Mouse (Mus musculus): ENCODE measurements around the gene Gak.
"Not testable (repeated sequence)": the region's sequence is repeated elsewhere in the genome, so short reads cannot be mapped to it uniquely, and the experiment has no call there.

Gene Gak

DNA sequence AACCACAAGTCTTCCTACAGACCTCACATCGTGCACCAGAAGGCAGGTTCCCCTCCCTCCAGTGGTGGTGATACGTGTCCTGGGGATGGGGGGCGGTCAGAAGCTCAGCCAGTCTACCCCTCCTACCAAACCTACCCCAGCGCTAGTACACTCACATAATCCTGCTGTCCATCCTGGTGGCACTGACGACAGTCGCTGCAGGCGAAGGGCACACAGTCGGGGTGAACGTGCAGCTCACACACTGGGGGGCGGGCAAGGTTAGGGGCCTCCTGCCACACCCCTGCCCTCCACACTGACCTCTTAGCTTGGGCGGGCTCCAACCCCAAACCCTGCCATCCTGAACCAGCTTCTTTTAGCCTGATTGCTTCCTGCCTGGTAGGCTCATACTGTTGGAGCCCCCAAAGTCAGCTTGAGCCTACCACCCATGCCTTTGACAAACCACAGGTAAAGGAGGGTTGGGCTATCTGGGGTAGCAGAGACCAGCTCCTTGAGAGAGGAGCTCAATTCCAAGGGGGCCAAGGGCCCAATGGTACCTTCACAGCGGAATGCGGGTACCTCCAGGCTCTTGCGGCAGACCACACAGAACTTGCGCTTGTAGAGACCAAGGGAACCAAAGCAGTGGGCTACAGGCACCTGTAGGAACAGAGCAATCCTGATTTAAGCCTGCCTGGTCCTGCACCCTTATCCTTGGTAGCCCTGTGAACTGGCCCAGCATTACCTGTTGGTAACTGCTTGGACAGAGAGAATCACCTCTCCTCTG lies 26.5 kb upstream of the Gak start:
- DNase-seq (ENCODE audit: low read depth, low spot score): no peak

DNA sequence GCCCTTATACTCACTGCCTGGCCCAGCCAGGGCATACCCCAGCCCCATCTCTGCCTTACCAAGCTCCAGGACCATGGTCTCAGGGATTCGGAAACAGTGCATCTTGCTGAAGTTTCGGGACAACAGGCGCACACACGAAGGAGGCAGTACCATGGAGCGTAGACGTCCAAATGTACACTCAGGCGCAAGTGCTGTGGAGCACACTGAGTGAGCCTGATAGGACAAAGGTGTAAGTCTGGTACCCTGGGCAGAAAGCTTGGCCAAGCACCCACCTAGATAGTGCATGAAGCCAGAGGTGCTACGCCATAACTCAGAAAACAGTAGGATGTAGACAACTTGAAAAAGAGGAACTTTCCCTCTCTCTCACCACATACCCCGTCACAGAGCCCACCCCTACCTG lies 25.8 kb upstream of the Gak start:
- DNase-seq (ENCODE audit: low read depth, low spot score): no peak

DNA sequence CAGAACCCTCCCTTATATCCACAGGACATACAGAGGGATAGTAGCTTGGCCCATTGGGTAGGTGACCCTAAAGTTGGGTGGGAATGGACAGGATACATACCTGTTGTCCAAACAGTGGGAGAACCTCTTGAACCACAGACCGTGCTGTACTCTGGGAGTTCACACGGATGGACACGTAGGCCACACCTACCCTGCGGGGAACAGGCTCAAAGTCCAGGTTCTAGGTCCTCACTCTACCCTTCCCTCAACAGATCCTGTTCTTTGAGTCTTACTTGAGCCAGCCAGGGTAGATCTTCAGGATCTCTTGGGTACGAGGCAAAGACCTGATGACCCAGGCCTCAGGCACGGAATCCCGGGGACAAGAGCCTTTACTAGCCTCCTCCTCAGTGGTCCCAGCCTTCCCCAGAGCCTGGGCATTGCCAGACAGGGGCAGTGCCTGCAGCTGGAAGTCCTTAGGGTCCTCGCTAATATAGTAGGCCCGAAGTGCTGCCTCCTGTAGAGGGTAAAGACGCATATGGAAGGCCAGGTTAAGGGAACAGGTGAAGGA lies 25.0 kb upstream of the Gak start:
- no peak for DNase-seq (ENCODE audit: low read depth, low spot score)

DNA sequence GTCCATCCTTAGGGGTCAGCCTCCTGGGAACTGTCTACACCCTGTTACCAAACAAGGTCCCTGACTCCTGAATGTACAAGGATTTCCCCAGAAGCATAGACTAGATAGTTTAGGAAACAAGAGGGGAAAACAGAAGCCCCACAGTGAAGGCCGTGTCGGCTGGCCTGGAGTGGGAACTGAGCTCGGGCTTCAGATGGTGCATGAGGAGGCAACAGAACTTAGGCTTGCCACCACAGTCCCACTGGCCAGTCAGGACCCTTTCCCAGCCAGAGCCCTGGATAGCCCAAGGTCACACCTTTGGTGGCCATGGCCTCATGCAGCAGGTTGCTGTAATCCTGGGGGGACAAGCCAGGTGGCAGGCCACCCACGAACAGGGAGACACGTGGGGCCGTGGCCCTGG lies 23.8 kb upstream of the Gak start:
- no peak for DNase-seq (ENCODE audit: low read depth, low spot score)

DNA sequence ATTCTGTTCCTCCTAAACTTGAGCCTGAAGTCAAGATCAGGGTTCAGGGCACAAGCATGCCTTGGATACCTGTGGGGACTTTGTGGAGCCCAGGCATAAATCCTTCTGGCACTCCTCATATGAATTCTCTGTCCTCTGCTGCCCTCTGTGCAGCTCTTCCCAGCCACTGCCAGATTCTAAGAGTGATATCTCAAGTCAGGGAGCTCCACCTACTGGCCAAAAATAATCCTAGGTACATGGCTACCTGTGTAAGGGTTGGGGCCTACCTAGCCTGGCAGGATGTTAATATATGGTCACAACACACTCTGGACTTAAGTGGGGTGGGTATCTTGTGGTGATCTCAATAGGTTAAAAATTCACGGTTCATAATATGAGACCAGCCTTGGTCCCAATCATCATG lies 22.3 kb upstream of the Gak start:
- peak; percentile 46 for DNase-seq (ENCODE audit: low read depth, low spot score)

DNA sequence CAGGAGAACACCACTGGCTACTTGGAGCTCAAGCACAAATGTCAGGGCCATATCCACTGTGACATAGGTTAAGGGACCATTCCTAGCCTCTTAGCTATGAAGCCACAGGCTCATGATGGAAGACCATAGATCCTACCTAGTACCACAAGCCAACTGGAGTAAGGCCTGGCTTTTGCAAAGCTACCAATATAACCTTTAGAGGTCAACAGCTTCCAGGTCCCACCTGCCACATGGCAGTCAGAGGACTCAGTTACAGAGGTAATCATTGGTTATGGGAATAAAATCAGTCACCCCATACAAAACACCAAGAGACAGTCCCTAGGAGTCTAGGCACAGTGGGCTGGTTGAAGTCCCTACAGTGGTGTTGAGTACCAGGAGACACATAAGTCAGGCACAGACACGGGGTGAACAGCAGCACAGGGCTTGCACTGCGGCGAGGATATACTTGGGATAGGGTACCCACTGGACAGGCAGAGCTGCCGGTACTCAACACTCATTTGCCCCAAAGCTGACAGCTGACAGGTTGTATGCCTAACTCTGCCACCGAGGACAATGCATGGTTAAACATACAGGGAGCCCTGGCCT lies 21.7 kb upstream of the Gak start:
- DNase-seq (ENCODE audit: low read depth, low spot score): no peak

DNA sequence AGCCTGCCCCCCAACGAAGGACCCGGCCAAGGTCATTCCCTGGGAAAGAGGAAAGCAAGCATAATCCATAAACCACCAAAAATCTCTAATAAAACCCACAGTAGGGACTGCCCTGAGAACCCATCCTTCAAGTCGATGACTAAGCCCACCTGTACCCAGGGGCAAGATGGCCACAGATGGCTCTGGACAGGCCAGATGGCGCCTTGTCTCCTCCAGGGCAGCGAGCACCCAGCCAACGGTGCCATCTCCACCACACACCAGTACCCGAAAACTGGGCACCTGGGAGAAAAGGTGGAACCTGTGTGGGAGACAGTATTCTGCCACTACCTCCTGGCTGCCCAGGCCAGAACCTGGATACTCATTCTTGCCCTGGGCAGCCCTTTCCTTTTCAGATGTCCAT lies 20.8 kb upstream of the Gak start:
- DNase-seq (ENCODE audit: low read depth, low spot score): no peak

DNA sequence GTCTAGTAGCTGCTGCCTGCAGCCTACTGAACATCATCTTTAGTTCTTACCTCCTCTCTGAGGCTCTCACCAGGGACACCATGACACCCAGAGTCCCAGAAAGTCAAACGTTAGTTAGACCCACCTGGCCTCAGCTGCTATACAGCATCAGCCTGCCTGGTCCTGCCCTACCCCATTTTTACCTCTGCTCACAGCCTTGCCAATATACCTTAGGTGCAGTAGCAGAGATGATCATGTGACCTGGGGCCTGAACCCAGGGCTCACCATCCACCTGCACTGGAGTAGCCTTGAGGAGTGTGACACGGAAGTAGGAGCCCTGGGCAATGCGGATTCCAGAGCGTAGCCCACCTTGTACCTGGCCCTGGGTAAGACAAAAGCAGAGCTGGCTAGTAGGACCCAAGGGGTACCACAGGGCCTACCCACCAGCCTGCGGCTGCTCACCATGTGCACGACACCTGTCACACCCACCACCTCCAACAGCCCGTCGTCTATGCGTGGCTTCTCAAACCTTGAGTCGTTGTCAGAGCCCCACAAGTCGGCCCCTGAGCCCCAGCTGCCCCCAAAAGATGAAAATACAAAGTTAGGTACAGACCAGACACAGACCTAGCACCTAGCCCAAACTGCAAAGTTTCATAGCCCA lies 19.5 kb upstream of the Gak start:
- no peak for DNase-seq (ENCODE audit: low read depth, low spot score)

DNA sequence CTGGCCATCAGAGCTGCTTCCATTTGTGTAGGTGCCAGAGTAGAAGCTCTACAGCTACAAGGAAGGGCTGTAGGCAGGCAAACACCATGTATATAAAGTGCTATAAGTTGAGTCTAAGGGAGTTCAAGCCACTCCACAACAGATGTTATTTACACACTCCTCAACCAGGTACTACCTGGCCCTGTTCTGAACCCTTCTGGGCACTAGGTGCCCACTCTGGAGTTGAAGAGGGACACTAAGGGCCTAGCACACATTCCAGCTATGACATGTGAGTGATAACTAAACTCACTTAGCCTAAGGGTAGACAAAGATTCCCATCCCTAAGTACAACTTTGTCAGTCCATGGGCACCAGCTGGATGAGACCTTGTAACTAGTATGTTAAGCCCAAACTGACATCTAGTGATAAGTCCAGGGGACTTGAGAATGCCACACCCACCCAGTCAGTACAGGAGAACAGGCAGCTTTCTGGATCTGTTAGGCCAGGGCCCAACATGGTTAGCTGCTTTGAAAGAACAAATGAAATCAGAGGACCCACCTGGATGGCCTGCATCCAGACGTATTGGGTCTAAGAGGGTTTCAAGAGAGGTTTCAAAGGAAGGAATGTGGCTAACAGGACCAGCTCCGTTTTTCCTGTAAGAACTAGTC lies 18.4 kb upstream of the Gak start:
- no peak for DNase-seq (ENCODE audit: low read depth, low spot score)

DNA sequence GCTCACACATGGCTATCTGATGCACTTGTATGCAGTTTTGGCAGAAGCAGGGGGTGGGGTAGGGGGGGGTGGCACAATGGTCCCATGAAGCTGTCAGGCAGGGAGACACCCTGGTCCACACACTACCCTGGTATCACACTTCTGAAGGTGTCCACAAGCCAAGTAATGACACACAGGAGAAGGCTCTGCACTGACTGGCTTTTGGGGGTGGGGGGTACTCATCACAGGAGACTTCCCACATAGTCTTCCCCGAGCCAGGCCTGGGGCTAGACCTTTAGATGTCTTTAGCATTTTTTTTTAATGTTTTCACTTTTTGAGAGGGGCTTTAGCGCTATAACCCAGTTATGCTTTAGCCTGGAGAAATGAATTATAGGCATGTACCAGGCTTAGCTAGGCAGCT lies 17.8 kb upstream of the Gak start:
- no peak for DNase-seq (ENCODE audit: low read depth, low spot score)

DNA sequence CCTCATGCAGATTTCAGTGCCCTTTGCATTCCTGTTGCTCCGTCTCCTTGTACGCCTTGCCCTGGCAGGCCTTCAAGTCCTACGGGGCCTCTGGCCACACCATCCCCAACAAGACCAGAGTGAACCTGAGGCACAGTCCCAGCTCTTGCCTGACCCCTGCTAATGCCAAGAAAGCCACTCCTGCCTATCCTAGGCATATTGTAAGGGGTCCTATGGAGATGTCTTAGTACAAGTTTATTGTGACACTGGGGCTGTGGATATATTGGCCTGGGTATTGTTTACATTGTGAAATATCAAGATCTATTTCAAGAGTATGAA lies 16.7 kb upstream of the Gak start:
- DNase-seq (ENCODE audit: low read depth, low spot score): no peak

DNA sequence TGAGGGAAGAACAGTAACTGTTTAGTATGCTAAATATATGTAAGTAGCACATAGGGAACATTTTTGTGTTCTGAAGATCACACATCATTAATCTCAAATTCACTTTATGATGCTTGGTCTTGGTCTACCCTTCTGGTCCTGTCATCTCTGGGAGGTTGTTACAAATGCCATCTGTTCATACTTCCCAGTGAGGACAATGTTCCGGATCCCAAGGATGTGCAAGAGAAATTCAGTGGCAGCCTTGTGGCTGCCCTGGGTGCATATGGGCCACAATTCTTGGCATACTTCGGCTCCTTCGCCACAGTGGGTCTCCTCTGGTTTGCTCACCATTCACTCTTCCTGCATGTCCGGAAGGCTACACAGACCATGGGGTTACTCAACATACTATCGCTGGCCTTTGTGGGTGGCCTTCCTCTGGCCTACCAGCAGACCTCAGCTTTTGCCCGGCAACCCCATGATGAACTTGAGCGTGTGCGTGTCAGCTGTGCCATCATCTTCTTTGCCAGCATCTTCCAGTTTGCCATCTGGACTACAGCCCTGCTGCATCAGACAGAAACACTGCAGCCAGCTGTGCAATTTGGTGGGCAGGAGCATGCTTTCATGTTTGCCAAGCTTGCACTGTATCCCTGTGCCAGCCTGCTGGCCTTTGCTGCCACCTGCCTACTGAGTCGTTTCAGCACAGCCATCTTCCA lies 16.2 kb upstream of the Gak start:
- no peak for DNase-seq (ENCODE audit: low read depth, low spot score)

DNA sequence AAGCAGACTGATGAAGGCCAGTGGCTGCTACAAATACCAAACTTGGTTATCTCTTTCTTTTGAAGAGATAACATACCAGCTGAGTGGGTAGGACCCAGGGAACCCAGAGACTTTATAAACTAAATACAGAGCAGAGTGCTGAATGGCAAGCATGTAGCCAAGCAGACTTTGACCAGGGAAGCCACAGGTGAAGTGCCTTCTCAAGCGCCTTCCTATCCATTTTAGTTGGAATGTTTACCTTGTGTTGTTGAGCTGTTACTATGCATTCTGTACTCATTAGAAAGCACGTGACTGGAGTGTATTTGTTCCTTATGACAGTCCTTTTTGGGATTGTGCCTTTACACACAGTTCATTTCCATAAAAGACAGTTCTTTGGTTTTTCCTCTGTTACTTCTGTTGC lies 14.1 kb upstream of the Gak start:
- DNase-seq (ENCODE audit: low read depth, low spot score): no peak

DNA sequence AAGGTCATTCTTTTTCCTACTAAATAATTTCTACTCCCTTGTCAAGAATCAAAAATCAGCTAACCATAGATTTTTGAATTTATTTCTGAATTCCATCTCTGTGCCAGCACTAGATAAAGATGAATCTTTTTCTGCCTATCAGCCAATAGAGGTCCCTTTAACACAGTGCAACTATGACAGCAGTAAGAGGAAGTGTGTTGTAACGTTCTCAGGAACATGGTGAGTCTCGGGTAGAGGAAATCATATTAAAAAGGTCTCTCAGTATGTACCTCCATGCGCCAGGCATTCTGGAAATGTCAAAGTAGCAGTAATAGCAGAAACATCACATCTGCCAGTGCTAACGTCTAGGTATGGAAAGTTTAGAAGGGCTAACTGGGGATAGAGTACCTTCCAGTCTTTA lies 6.6 kb upstream of the Gak start:
- no peak for DNase-seq (ENCODE audit: low read depth, low spot score)

DNA sequence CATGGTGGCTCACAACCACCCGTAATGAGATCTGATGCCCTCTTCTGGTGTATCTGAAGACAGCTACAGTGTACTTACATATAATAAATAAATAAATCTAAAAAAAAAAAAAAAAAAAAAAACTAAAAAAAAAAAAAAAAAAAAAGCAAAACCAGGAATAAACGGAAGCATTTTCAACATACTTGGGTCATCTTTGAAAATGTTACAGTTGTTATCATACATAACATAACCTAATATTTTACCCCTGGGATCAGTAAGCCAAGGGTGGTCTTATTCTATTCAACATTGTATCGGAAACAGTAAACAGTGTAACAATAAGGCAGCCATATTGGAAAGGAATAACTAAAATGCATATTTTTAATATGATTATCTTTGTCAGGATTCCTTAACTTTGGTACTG lies 4.5 kb upstream of the Gak start:
- not testable (repeated sequence) for DNase-seq (ENCODE audit: low read depth, low spot score)

DNA sequence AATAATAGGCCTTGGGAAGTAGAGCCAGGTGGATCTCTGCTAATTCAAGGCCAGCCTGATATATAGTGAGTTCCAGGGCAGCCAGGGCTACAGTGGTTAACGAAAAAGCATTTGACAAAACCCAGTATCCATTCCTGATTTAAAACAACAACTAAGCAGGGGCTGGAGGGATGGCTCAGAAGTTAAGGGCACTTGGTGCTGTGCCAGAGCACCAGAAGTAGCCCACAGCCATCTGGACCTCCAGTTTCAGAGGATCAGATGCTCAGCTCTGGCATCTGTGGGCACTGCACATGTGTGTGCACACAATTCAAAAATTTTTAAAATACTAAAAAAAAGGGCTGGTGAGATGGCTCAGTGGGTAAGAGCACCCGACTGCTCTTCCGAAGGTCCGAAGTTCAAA lies 4.1 kb upstream of the Gak start:
- DNase-seq (ENCODE audit: low read depth, low spot score): no peak

DNA sequence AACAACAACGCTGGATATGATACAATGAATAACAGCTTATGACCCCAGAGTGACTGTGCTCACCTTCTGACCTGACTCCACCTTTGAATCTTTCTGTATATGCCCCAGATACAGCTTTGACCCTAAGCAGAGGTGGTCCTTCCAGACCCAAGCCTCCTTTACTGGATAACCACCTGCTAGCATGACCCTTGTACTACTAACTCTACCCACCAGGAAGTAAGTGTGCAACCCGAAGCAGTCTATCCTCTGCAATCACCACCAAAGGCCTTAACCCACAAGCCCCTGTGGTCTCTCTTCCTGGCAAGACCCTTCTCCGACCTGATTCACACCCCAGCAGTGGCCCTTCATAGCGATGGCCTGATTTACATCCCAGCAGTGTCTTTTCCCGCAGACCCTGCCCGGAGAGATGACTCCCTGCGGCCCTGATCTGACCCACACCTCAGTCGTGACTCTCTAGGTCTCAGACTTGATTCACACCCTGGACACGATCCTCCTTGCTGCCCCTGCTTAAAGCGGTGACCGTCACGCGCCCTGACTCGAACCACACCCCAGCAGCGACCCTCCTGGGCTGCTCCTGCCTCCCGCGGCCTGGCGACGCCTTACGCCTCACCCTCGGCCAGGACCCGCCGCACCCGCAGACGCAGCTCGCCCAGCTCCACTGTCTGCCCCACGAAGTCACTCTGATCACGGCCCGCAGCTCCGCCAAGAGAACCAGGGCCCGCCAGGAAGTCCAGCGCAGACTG lies 493 bp downstream of the Gak start:
- DNase-seq (ENCODE audit: low read depth, low spot score): peak; percentile 3

DNA sequence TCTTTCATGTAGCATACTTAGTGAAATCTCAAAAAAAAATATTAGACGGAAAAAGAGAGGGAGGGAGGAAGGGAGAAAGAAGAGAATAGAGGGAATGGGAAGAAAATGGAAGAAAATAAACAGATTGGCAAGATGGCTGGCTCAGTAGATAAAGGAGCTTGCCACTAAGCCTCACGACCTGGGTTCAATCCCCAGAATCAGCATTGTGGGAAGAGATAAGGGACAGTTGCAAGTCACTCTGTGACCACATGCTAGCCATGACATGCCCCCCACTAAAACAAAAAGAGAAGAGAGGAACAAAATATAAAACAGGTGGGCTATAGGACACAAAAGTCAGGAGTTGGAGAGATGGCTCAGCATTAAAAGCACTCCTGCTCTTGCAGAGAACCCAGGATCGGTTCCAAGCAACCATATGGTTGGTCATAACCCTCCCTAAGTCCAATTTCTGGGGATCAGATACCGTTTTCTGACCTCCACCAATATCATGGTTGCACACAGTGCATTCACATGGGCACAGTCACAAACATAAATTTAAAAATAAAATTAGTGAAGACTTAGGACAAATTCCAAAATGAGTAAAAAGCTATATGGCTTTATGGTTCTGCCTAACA lies 3.4 kb downstream of the Gak start:
- DNase-seq (ENCODE audit: low read depth, low spot score): no peak

DNA sequence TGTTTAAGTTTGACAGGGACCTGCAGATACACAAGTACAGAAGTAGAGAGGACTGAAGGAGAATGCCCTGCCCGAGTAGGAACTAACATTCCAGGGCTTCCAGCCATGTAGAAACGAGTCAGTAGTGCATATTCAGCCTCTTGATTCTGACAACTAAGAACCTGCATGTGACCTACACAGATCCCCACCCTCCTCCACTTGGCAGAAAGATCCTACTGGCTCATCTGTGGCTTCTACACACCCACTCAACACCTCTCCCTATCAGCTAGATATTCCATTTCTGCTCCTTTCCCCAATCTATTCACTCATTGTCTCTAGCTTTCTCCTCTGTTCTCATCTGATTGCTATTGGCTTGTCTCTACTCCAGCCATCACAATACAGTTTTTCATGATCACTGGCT lies 7.7 kb downstream of the Gak start:
- DNase-seq (ENCODE audit: low read depth, low spot score): no peak

DNA sequence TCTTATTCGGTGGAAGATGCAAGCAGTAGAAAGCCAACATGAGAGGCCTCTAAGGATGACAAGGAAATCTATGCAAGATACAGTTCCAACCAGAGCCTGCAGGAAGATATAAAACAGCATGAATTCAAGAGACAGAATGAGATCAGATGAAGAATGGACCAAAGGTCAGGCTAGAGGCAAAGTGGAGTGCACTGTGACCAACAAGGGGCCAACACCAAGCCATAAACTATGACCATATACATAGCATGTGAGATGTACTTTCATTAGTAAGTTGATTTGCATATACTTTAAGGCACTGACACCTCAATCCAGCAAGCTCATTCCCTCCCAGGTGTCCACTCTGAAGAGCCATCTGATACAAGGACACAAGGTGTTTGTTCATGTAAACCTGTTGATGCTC lies 19.1 kb downstream of the Gak start:
- no peak for DNase-seq (ENCODE audit: low read depth, low spot score)

DNA sequence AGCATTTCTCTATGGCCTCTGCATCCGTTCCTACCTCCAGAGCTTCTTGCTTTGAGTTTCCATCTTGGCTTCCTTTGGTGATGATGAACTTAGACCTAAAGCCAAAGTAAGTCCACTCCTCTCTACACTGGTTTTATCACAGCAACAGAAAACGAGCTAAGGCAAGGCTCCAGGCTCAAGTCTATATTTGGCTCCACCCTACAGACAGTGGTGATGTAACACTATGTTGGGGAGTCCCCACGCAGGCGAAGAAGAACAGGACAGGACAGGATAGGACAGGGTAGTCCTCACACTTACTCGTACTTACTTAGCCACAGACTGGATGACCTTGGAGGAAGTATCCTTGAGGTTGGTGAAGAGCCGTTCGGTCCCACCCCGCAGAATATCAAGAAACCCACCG lies 27.0 kb downstream of the Gak start:
- DNase-seq (ENCODE audit: low read depth, low spot score): no peak

Data from embryo, embryonic 11.5 days (tissue).